Mouse (Mus musculus): ENCODE measurements around the gene Prkca. TPM values are rescaled to one million over a fixed set of nuclear protein-coding genes. Genes with fewer than 3 reads are reported as not detected.

Prkca gene
- polyA plus RNA-seq, 1 experiment from 2014 or later, result 2.5 TPM

GRCm38 (mm10) chr11:108182421-108182820, 161.3 kb downstream of the Prkca start:
- Histone ChIP-seq H3K9me3 (replicated peaks) (no peaks in the 10 kb centered on the region), H3K27ac (replicated peaks) (no peak overlapping the region), H3K27me3 (no peaks in the 10 kb centered on the region), H3K4me2 (no peak overlapping the region), H3K9ac (no peak overlapping the region), H3K36me3 (replicated peaks) (no peaks in the 10 kb centered on the region), H3K4me1 (replicated peaks) (no peaks in the 10 kb centered on the region), H3K4me3 (replicated peaks) (no peak overlapping the region)
- 61% methylated on average over 5 of the region's 5 CpGs for WGBS (ENCODE audit: insufficient replicate concordance)
- ATAC-seq (ENCODE audit: insufficient read depth), result no peak

GRCm38 (mm10) chr11:108181012-108181713, 162.6 kb downstream of the Prkca start:
- no peaks in the 10 kb centered on the region for H3K4me1 ChIP-seq (replicated peaks)
- no peaks in the 10 kb centered on the region for H3K27me3 ChIP-seq
- no peak overlapping the region for H3K27ac ChIP-seq (replicated peaks)
- H3K4me3 ChIP-seq (replicated peaks), result no peak overlapping the region
- 75% methylated on average over 10 of the region's 10 CpGs for WGBS (ENCODE audit: insufficient replicate concordance)
- no peak overlapping the region for H3K4me2 ChIP-seq
- no peak for ATAC-seq (ENCODE audit: insufficient read depth)
- H3K9ac ChIP-seq, result no peak overlapping the region
- no peaks in the 10 kb centered on the region for H3K9me3 ChIP-seq (replicated peaks)
- H3K36me3 ChIP-seq (replicated peaks), result no peaks in the 10 kb centered on the region

- Histone ChIP-seq H3K27me3 (no peaks in the 10 kb centered on the region), H3K36me3 (replicated peaks) (no peaks in the 10 kb centered on the region), H3K9ac (no peak overlapping the region), H3K27ac (replicated peaks) (no peak overlapping the region), H3K9me3 (replicated peaks) (no peaks in the 10 kb centered on the region), H3K4me3 (replicated peaks) (no peak overlapping the region), H3K4me2 (no peak overlapping the region), H3K4me1 (replicated peaks) (no peaks in the 10 kb centered on the region)
- ATAC-seq (ENCODE audit: insufficient read depth), result no peak
- 40% methylated on average over 5 of the region's 5 CpGs for WGBS (ENCODE audit: insufficient replicate concordance)
Observed at GRCm38 (mm10) chr11:108178802-108179201, 164.9 kb downstream of the Prkca start.

- no peak for ATAC-seq (ENCODE audit: insufficient read depth)
- no peaks in the 10 kb centered on the region for H3K9me3 ChIP-seq (replicated peaks)
- 73% methylated on average over 3 of the region's 3 CpGs for WGBS (ENCODE audit: insufficient replicate concordance)
- no peak overlapping the region for H3K9ac ChIP-seq
- H3K27ac ChIP-seq (replicated peaks), result no peak overlapping the region
- H3K4me2 ChIP-seq, result no peak overlapping the region
- no peaks in the 10 kb centered on the region for H3K36me3 ChIP-seq (replicated peaks)
- no peaks in the 10 kb centered on the region for H3K27me3 ChIP-seq
- H3K4me1 ChIP-seq (replicated peaks), result no peaks in the 10 kb centered on the region
- no peak overlapping the region for H3K4me3 ChIP-seq (replicated peaks)
Observed at GRCm38 (mm10) chr11:108178258-108178657, 165.5 kb downstream of the Prkca start.

- H3K4me1 ChIP-seq (replicated peaks), result no peaks in the 10 kb centered on the region
- H3K9ac ChIP-seq, result no peak overlapping the region
- H3K4me3 ChIP-seq (replicated peaks), result no peak overlapping the region
- no peak overlapping the region for H3K4me2 ChIP-seq
- 73% methylated on average over 5 of the region's 5 CpGs for WGBS (ENCODE audit: insufficient replicate concordance)
- no peaks in the 10 kb centered on the region for H3K36me3 ChIP-seq (replicated peaks)
- no peak overlapping the region for H3K27ac ChIP-seq (replicated peaks)
- no peaks in the 10 kb centered on the region for H3K27me3 ChIP-seq
- H3K9me3 ChIP-seq (replicated peaks), result no peaks in the 10 kb centered on the region
- no peak for ATAC-seq (ENCODE audit: insufficient read depth)
Observed at GRCm38 (mm10) chr11:108176715-108177114, 167.0 kb downstream of the Prkca start.

GRCm38 (mm10) chr11:108171917-108172316, 171.8 kb downstream of the Prkca start:
- no peak overlapping the region for H3K9ac ChIP-seq

GRCm38 (mm10) chr11:108171260-108171659, 172.5 kb downstream of the Prkca start:
- H3K4me1 ChIP-seq (replicated peaks), result no peaks in the 10 kb centered on the region
- 72% methylated on average over 6 of the region's 6 CpGs for WGBS (ENCODE audit: insufficient replicate concordance)
- no peak overlapping the region for H3K4me3 ChIP-seq (replicated peaks)
- H3K36me3 ChIP-seq (replicated peaks), result no peaks in the 10 kb centered on the region
- ATAC-seq (ENCODE audit: insufficient read depth), result no peak
- H3K4me2 ChIP-seq, result no peak overlapping the region
- no peak overlapping the region for H3K9ac ChIP-seq
- no peaks in the 10 kb centered on the region for H3K9me3 ChIP-seq (replicated peaks)
- no peak overlapping the region for H3K27ac ChIP-seq (replicated peaks)
- H3K27me3 ChIP-seq, result no peaks in the 10 kb centered on the region

More at GRCm38 (mm10) chr11:108171917-108172316, 171.8 kb downstream of the Prkca start:
- Histone ChIP-seq H3K9me3 (replicated peaks) (no peaks in the 10 kb centered on the region), H3K4me1 (replicated peaks) (no peaks in the 10 kb centered on the region), H3K4me3 (replicated peaks) (no peak overlapping the region), H3K36me3 (replicated peaks) (no peaks in the 10 kb centered on the region), H3K27me3 (no peaks in the 10 kb centered on the region), H3K4me2 (no peak overlapping the region), H3K27ac (replicated peaks) (no peak overlapping the region)
- 78% methylated on average over 5 of the region's 5 CpGs for WGBS (ENCODE audit: insufficient replicate concordance)
- ATAC-seq (ENCODE audit: insufficient read depth), result no peak

- ATAC-seq (ENCODE audit: insufficient read depth), result no peak
- no peak overlapping the region for H3K27ac ChIP-seq (replicated peaks)
- no peaks in the 10 kb centered on the region for H3K27me3 ChIP-seq
- no peak overlapping the region for H3K4me2 ChIP-seq
- H3K9ac ChIP-seq, result no peak overlapping the region
- H3K36me3 ChIP-seq (replicated peaks), result no peaks in the 10 kb centered on the region
- no peaks in the 10 kb centered on the region for H3K9me3 ChIP-seq (replicated peaks)
- no peak overlapping the region for H3K4me3 ChIP-seq (replicated peaks)
- H3K4me1 ChIP-seq (replicated peaks), result no peaks in the 10 kb centered on the region
- WGBS (ENCODE audit: insufficient replicate concordance), result 52% methylated on average over 3 of the region's 3 CpGs
Observed at GRCm38 (mm10) chr11:108170107-108170506, 173.6 kb downstream of the Prkca start.

GRCm38 (mm10) chr11:108165725-108166124, 178.0 kb downstream of the Prkca start:
- Histone ChIP-seq H3K4me2 (no peak overlapping the region), H3K27me3 (no peaks in the 10 kb centered on the region), H3K4me3 (replicated peaks) (no peak overlapping the region), H3K9me3 (replicated peaks) (no peaks in the 10 kb centered on the region), H3K27ac (replicated peaks) (no peak overlapping the region), H3K4me1 (replicated peaks) (no peaks in the 10 kb centered on the region), H3K36me3 (replicated peaks) (no peaks in the 10 kb centered on the region), H3K9ac (no peak overlapping the region)
- no peak for ATAC-seq (ENCODE audit: insufficient read depth)
- WGBS (ENCODE audit: insufficient replicate concordance), result 67% methylated on average over 9 of the region's 9 CpGs

- 70% methylated on average over 1 of the region's 1 CpGs for WGBS (ENCODE audit: insufficient replicate concordance)
- no peak overlapping the region for H3K9ac ChIP-seq
- no peak overlapping the region for H3K4me2 ChIP-seq
- no peaks in the 10 kb centered on the region for H3K36me3 ChIP-seq (replicated peaks)
- no peak overlapping the region for H3K27ac ChIP-seq (replicated peaks)
- no peaks in the 10 kb centered on the region for H3K27me3 ChIP-seq
- H3K4me1 ChIP-seq (replicated peaks), result no peaks in the 10 kb centered on the region
- H3K9me3 ChIP-seq (replicated peaks), result no peaks in the 10 kb centered on the region
- H3K4me3 ChIP-seq (replicated peaks), result no peak overlapping the region
- no peak for ATAC-seq (ENCODE audit: insufficient read depth)
Observed at GRCm38 (mm10) chr11:108162639-108163038, 181.1 kb downstream of the Prkca start.

GRCm38 (mm10) chr11:108162110-108162509, 181.6 kb downstream of the Prkca start:
- no peak overlapping the region for H3K9ac ChIP-seq
- H3K36me3 ChIP-seq (replicated peaks), result no peaks in the 10 kb centered on the region
- no peak overlapping the region for H3K27ac ChIP-seq (replicated peaks)
- 63% methylated on average over 4 of the region's 4 CpGs for WGBS (ENCODE audit: insufficient replicate concordance)
- ATAC-seq (ENCODE audit: insufficient read depth), result no peak
- H3K4me3 ChIP-seq (replicated peaks), result no peak overlapping the region
- no peaks in the 10 kb centered on the region for H3K4me1 ChIP-seq (replicated peaks)
- H3K27me3 ChIP-seq, result no peaks in the 10 kb centered on the region
- H3K4me2 ChIP-seq, result no peak overlapping the region
- H3K9me3 ChIP-seq (replicated peaks), result no peaks in the 10 kb centered on the region

- H3K4me1 ChIP-seq (replicated peaks), result no peaks in the 10 kb centered on the region
- H3K27me3 ChIP-seq, result no peaks in the 10 kb centered on the region
- H3K9me3 ChIP-seq (replicated peaks), result no peaks in the 10 kb centered on the region
- H3K36me3 ChIP-seq (replicated peaks), result no peaks in the 10 kb centered on the region
- H3K9ac ChIP-seq, result no peak overlapping the region
- no peak overlapping the region for H3K4me2 ChIP-seq
- H3K4me3 ChIP-seq (replicated peaks), result no peak overlapping the region
- no peak overlapping the region for H3K27ac ChIP-seq (replicated peaks)
- no peak for ATAC-seq (ENCODE audit: insufficient read depth)
- 75% methylated on average over 7 of the region's 7 CpGs for WGBS (ENCODE audit: insufficient replicate concordance)
Observed at GRCm38 (mm10) chr11:108160056-108160455, 183.7 kb downstream of the Prkca start.
